Mouse (Mus musculus): ENCODE measurements at regions not wholly inside any gene's neighbourhood (a gene's known extent, or its start where the extent isn't known, plus 50 kb on each side); places are given as distances from the start of the nearest gene placed in this dataset.
"Not testable (repeated sequence)": the region's sequence is repeated elsewhere in the genome, so short reads cannot be mapped to it uniquely, and the experiment has no call there.

- H3K27me3 ChIP-seq (ENCODE audit: control insufficient read depth, insufficient read depth, low read depth, low read length) = no peaks in the 10 kb centered on the region
- no peak for ATAC-seq (ENCODE audit: low read depth)
- no peaks in the 10 kb centered on the region for H3K9me3 ChIP-seq (replicated peaks; ENCODE audit: control insufficient read depth, low read length)
- WGBS (ENCODE audit: insufficient replicate concordance) = 47% methylated on average over 2 of the region's 2 CpGs
- no peak overlapping the region for H3K27ac ChIP-seq (ENCODE audit: low read length)
- H3K4me3 ChIP-seq (ENCODE audit: low read depth, low read length) = no peak overlapping the region
- H3K9ac ChIP-seq (ENCODE audit: low read depth, low read length) = no peak overlapping the region
- H3K4me2 ChIP-seq (ENCODE audit: low read depth, low read length) = no peak overlapping the region
- H3K36me3 ChIP-seq (ENCODE audit: control insufficient read depth, insufficient read depth) = no peaks in the 10 kb centered on the region
- no peaks in the 10 kb centered on the region for H3K4me1 ChIP-seq (ENCODE audit: control insufficient read depth, low read depth, low read length)
Observed at GRCm38 (mm10) chr7:138468436-138468835, 70.9 kb upstream of the Tcerg1l start.

DNA sequence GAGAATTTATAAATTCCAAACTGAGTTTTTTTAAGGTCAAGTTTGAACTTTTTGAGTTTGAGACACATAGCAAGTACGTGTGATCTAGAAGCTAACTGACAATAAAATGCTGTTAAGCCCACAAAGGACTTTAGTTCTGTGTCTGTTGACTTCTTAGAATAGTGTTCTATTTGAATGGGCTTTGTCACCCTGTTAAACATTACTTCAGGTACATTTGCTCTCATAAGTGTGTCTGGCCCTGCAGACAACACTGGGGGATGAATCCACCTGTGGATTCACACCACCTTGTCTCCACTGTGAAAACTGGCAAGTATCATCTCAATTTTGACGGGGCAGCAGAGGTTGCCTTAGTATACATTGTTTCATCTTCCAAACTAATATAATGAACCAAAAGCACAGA, 70.5 kb upstream of the Tcerg1l start:
- WGBS (ENCODE audit: insufficient replicate concordance) = 50% methylated on average over 2 of the region's 2 CpGs
- H3K4me3 ChIP-seq (ENCODE audit: low read depth, low read length) = no peak overlapping the region
- H3K4me1 ChIP-seq (ENCODE audit: control insufficient read depth, low read depth, low read length) = no peaks in the 10 kb centered on the region
- no peak overlapping the region for H3K27ac ChIP-seq (ENCODE audit: low read length)
- no peak overlapping the region for H3K9ac ChIP-seq (ENCODE audit: low read depth, low read length)
- no peaks in the 10 kb centered on the region for H3K9me3 ChIP-seq (replicated peaks; ENCODE audit: control insufficient read depth, low read length)
- no peaks in the 10 kb centered on the region for H3K36me3 ChIP-seq (ENCODE audit: control insufficient read depth, insufficient read depth)
- no peaks in the 10 kb centered on the region for H3K27me3 ChIP-seq (ENCODE audit: control insufficient read depth, insufficient read depth, low read depth, low read length)
- H3K4me2 ChIP-seq (ENCODE audit: low read depth, low read length) = no peak overlapping the region
- no peak for ATAC-seq (ENCODE audit: low read depth)

DNA sequence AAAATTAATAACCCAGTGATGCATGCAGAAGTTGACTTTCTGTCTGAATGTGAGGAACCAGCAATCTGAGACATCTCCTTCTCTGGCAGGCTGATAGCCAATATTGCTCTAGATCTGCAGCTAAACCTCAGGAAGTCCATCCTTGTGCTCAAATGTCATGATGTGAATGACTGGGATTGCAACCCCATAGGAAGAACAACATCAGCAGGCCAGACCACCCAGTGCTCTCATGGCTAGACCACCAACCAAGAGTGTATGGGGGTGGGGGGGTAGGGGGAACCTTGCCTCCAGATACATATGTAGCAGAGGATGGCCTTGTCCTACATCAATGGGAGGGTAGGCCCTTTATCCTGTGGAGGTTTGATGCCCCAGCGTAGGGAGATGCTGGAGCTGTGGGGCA, 69.9 kb upstream of the Tcerg1l start:
- no peaks in the 10 kb centered on the region for H3K9me3 ChIP-seq (replicated peaks; ENCODE audit: control insufficient read depth, low read length)
- no peak overlapping the region for H3K4me3 ChIP-seq (ENCODE audit: low read depth, low read length)
- H3K27ac ChIP-seq (ENCODE audit: low read length) = no peak overlapping the region
- H3K4me2 ChIP-seq (ENCODE audit: low read depth, low read length) = no peak overlapping the region
- WGBS (ENCODE audit: insufficient replicate concordance) = 41% methylated on average over 1 of the region's 1 CpGs
- no peak overlapping the region for H3K9ac ChIP-seq (ENCODE audit: low read depth, low read length)
- H3K4me1 ChIP-seq (ENCODE audit: control insufficient read depth, low read depth, low read length) = no peaks in the 10 kb centered on the region
- H3K36me3 ChIP-seq (ENCODE audit: control insufficient read depth, insufficient read depth) = no peaks in the 10 kb centered on the region
- H3K27me3 ChIP-seq (ENCODE audit: control insufficient read depth, insufficient read depth, low read depth, low read length) = no peaks in the 10 kb centered on the region
- ATAC-seq (ENCODE audit: low read depth) = no peak

- no peak overlapping the region for H3K9ac ChIP-seq (ENCODE audit: low read depth, low read length)
- WGBS (ENCODE audit: insufficient replicate concordance) = 55% methylated on average over 7 of the region's 7 CpGs
- H3K27ac ChIP-seq (ENCODE audit: low read length) = no peak overlapping the region
Observed at GRCm38 (mm10) chr7:138457964-138458363, 60.4 kb upstream of the Tcerg1l start.

DNA sequence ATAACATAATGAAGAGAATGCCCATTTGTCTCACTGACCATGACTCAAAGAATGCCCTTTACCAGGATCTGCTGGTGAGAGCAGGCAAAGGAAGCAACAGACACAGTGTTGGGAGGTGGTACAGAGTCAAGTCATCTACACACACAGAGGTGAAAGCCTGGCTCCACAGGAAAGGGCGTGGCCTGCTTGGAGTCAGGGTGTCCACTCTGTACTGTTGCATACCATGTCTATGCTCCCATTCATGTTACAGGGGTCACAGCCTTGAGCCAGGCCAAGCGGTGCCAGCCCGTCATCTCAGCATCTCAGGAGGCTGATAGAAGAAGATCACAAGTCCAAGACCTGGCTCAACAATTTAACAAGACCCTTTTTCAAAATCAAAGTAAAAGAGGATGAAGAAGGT, 57.8 kb upstream of the Tcerg1l start:
- no peak for ATAC-seq (ENCODE audit: low read depth)
- H3K9ac ChIP-seq (ENCODE audit: low read depth, low read length) = no peak overlapping the region
- H3K4me2 ChIP-seq (ENCODE audit: low read depth, low read length) = no peak overlapping the region
- no peaks in the 10 kb centered on the region for H3K4me1 ChIP-seq (ENCODE audit: control insufficient read depth, low read depth, low read length)
- H3K9me3 ChIP-seq (replicated peaks; ENCODE audit: control insufficient read depth, low read length) = no peaks in the 10 kb centered on the region; the same call in 1 of the 2 replicates
- no peak overlapping the region for H3K4me3 ChIP-seq (ENCODE audit: low read depth, low read length)
- H3K27ac ChIP-seq (ENCODE audit: low read length) = no peak overlapping the region
- no peaks in the 10 kb centered on the region for H3K36me3 ChIP-seq (ENCODE audit: control insufficient read depth, insufficient read depth)
- WGBS (ENCODE audit: insufficient replicate concordance) = 56% methylated on average over 3 of the region's 3 CpGs
- H3K27me3 ChIP-seq (ENCODE audit: control insufficient read depth, insufficient read depth, low read depth, low read length) = no peaks in the 10 kb centered on the region

More at GRCm38 (mm10) chr7:138457964-138458363, 60.4 kb upstream of the Tcerg1l start:
- H3K4me1 ChIP-seq (ENCODE audit: control insufficient read depth, low read depth, low read length) = no peaks in the 10 kb centered on the region
- H3K36me3 ChIP-seq (ENCODE audit: control insufficient read depth, insufficient read depth) = no peaks in the 10 kb centered on the region
- H3K4me3 ChIP-seq (ENCODE audit: low read depth, low read length) = no peak overlapping the region
- H3K9me3 ChIP-seq (replicated peaks; ENCODE audit: control insufficient read depth, low read length) = no peaks in the 10 kb centered on the region
- H3K4me2 ChIP-seq (ENCODE audit: low read depth, low read length) = no peak overlapping the region
- no peaks in the 10 kb centered on the region for H3K27me3 ChIP-seq (ENCODE audit: control insufficient read depth, insufficient read depth, low read depth, low read length)
- ATAC-seq (ENCODE audit: low read depth) = no peak

GRCm38 (mm10) chr7:138454498-138455225, 57.1 kb upstream of the Tcerg1l start:
- not testable (repeated sequence) for H3K9me3 ChIP-seq (replicated peaks; ENCODE audit: control insufficient read depth, low read length); H3K27me3 ChIP-seq (ENCODE audit: control insufficient read depth, insufficient read depth, low read depth, low read length); H3K4me2 ChIP-seq (ENCODE audit: low read depth, low read length); H3K27ac ChIP-seq (ENCODE audit: low read length); H3K4me1 ChIP-seq (ENCODE audit: control insufficient read depth, low read depth, low read length); ATAC-seq (ENCODE audit: low read depth); H3K36me3 ChIP-seq (ENCODE audit: control insufficient read depth, insufficient read depth); H3K9ac ChIP-seq (ENCODE audit: low read depth, low read length); H3K4me3 ChIP-seq (ENCODE audit: low read depth, low read length)
- 45% methylated on average over 14 of the region's 14 CpGs for WGBS (ENCODE audit: insufficient replicate concordance)

DNA sequence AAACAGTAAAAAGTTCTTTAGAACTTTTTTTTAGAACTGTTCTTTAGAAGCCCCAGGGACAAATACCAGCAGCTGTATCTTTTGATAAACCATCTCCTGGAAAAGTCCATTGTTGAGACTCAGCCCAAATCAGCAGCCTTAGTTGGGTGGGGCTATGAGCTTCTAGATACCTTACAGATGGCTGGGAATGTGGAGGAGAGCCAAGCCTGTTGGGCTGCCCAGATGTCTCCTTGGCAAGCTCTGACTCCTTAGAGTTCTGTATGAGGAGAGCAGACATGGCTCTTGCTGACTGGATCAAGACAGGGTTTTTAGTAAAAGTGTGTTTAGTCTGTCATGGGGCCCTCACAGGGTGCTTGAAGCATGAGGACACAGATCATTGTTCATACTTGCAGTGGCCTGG, 53.8 kb upstream of the Tcerg1l start:
- ATAC-seq (ENCODE audit: low read depth) = no peak
- H3K9me3 ChIP-seq (replicated peaks; ENCODE audit: control insufficient read depth, low read length) = no peaks in the 10 kb centered on the region; the same call in 1 of the 2 replicates
- no peaks in the 10 kb centered on the region for H3K4me1 ChIP-seq (ENCODE audit: control insufficient read depth, low read depth, low read length)
- no peak overlapping the region for H3K4me2 ChIP-seq (ENCODE audit: low read depth, low read length)
- no peaks in the 10 kb centered on the region for H3K36me3 ChIP-seq (ENCODE audit: control insufficient read depth, insufficient read depth)
- no peaks in the 10 kb centered on the region for H3K27me3 ChIP-seq (ENCODE audit: control insufficient read depth, insufficient read depth, low read depth, low read length)
- no peak overlapping the region for H3K27ac ChIP-seq (ENCODE audit: low read length)
- H3K4me3 ChIP-seq (ENCODE audit: low read depth, low read length) = no peak overlapping the region
- H3K9ac ChIP-seq (ENCODE audit: low read depth, low read length) = no peak overlapping the region

- H3K4me3 ChIP-seq (ENCODE audit: low read depth, low read length) = no peak overlapping the region
- 72% methylated on average over 7 of the region's 7 CpGs for WGBS (ENCODE audit: insufficient replicate concordance)
- H3K9me3 ChIP-seq (replicated peaks; ENCODE audit: control insufficient read depth, low read length) = no peaks in the 10 kb centered on the region; the same call in 1 of the 2 replicates
- H3K4me1 ChIP-seq (ENCODE audit: control insufficient read depth, low read depth, low read length) = no peaks in the 10 kb centered on the region
- no peak overlapping the region for H3K4me2 ChIP-seq (ENCODE audit: low read depth, low read length)
- H3K9ac ChIP-seq (ENCODE audit: low read depth, low read length) = no peak overlapping the region
- H3K27me3 ChIP-seq (ENCODE audit: control insufficient read depth, insufficient read depth, low read depth, low read length) = no peaks in the 10 kb centered on the region
- no peak overlapping the region for H3K27ac ChIP-seq (ENCODE audit: low read length)
- H3K36me3 ChIP-seq (ENCODE audit: control insufficient read depth, insufficient read depth) = no peaks in the 10 kb centered on the region
- ATAC-seq (ENCODE audit: low read depth) = no peak
Observed at GRCm38 (mm10) chr7:138448519-138448918, 51.0 kb upstream of the Tcerg1l start.
